Mouse (Mus musculus) testis, postnatal 14 days (tissue): Measurements from ENCODE around the gene Phb2.
A peak's percentile ranks its signal among the peaks of the same experiment; 100 is the strongest.

Experiments
- DNase-seq: peaks from one replicate; pipeline ENCODE4 v3.0.0; 2021; ENCODE audit warnings: low spot score

The Phb2 gene

GRCm38 (mm10) chr6:124723541-124723940, 11.4 kb downstream of the Phb2 start:
- DNase-seq: no peak

GRCm38 (mm10) chr6:124724472-124724871, 12.3 kb downstream of the Phb2 start:
- DNase-seq: no peak

GRCm38 (mm10) chr6:124728621-124729020, 16.5 kb downstream of the Phb2 start:
- no peak for DNase-seq

GRCm38 (mm10) chr6:124729850-124730705, 17.9 kb downstream of the Phb2 start:
- DNase-seq: no peak

- DNase-seq: no peak
Measured at GRCm38 (mm10) chr6:124731038-124731437, 18.9 kb downstream of the Phb2 start.

GRCm38 (mm10) chr6:124732476-124733370, 20.6 kb downstream of the Phb2 start:
- DNase-seq: no peak

GRCm38 (mm10) chr6:124734417-124734816, 22.3 kb downstream of the Phb2 start:
- no peak for DNase-seq

GRCm38 (mm10) chr6:124737040-124737439, 24.9 kb downstream of the Phb2 start:
- DNase-seq: no peak

- DNase-seq: peak; percentile 62
Measured at GRCm38 (mm10) chr6:124738511-124739023, 26.4 kb downstream of the Phb2 start, which contains the start of gene Ptpn6. Gene Ptpn6, minus strand, starts transcription at chr6:124738714.

- DNase-seq: no peak
Measured at GRCm38 (mm10) chr6:124739231-124739796, 27.2 kb downstream of the Phb2 start.

GRCm38 (mm10) chr6:124740211-124740887, 28.2 kb downstream of the Phb2 start:
- DNase-seq: no peak

- peak; percentile 91 for DNase-seq
Measured at GRCm38 (mm10) chr6:124740888-124741761, 29.0 kb downstream of the Phb2 start, which contains the start of gene Grcc10. Gene Grcc10, minus strand, starts transcription at chr6:124741374.

GRCm38 (mm10) chr6:124741842-124742241, 29.7 kb downstream of the Phb2 start:
- no peak for DNase-seq

- DNase-seq: peak; percentile 35
Measured at GRCm38 (mm10) chr6:124742839-124743514, 30.8 kb downstream of the Phb2 start.

- DNase-seq: no peak
Measured at GRCm38 (mm10) chr6:124743647-124744046, 31.5 kb downstream of the Phb2 start.

- peak; percentile 33 for DNase-seq
Measured at GRCm38 (mm10) chr6:124744755-124745321, 32.7 kb downstream of the Phb2 start.

GRCm38 (mm10) chr6:124745490-124746295, 33.6 kb downstream of the Phb2 start:
- peak; percentile 94 for DNase-seq

GRCm38 (mm10) chr6:124746296-124746605, 34.1 kb downstream of the Phb2 start:
- no peak for DNase-seq
